Mouse (Mus musculus) embryonic facial prominence, embryonic 14.5 days (tissue): Measurements from ENCODE around the gene Copz1. TPM values are rescaled to one million over a fixed set of nuclear protein-coding genes. Genes with fewer than 3 reads are reported as not detected.
A peak's percentile ranks its signal among the peaks of the same experiment; 100 is the strongest.

Experiments
- ATAC-seq: fragments of 200-750 bp; cut with Nextera tagmentation; 2 replicates; pipeline ENCODE4 v1.8.0; 2017; ENCODE audit warnings: low read depth, moderate number of reproducible peaks, moderate TSS enrichment
- DNase-seq: peaks from one replicate; pipeline ENCODE4 v3.0.0-alpha.2; 2015; ENCODE audit warnings: low spot score
- H3K27ac ChIP-seq: fragments of 300-500 bp; sonication (generic); replicated peaks from 2 replicates; pipeline ENCODE4 v1.5.1; 2014; ENCODE audit warnings: low read depth, mild to moderate bottlenecking, low read length, moderate library complexity
- H3K27me3 ChIP-seq: fragments of 300-500 bp; sonication (generic); replicated peaks from 2 replicates; pipeline ENCODE4 v1.6.1; 2014; ENCODE audit warnings: low read length; ENCODE audit not compliant: control insufficient read depth, insufficient read depth
- H3K36me3 ChIP-seq: fragments of 300-500 bp; sonication (generic); 2 replicates; pipeline ENCODE4 v1.6.1; 2014; ENCODE audit warnings: low read length, mixed read lengths; ENCODE audit not compliant: control insufficient read depth, insufficient read depth
- H3K4me1 ChIP-seq: fragments of 300-500 bp; sonication (generic); 2 replicates; pipeline ENCODE4 v1.6.1; 2014; ENCODE audit warnings: antibody characterized with exemption, low read length; ENCODE audit not compliant: control insufficient read depth, insufficient read depth
- H3K4me2 ChIP-seq: fragments of 300-500 bp; sonication (generic); 2 replicates; pipeline ENCODE4 v1.6.1; 2014; ENCODE audit warnings: low read depth, mild to moderate bottlenecking, low read length, moderate library complexity, mixed read lengths
- H3K4me3 ChIP-seq: fragments of 300-500 bp; sonication (generic); 2 replicates; pipeline ENCODE4 v1.5.1; 2014; ENCODE audit warnings: low read depth, mild to moderate bottlenecking, low read length
- H3K9ac ChIP-seq: fragments of 300-500 bp; sonication (generic); 2 replicates; pipeline ENCODE4 v1.6.1; 2014; ENCODE audit warnings: low read depth, mild to moderate bottlenecking, low read length, moderate library complexity, mixed read lengths
- H3K9me3 ChIP-seq: fragments of 300-500 bp; sonication (generic); 2 replicates; pipeline ENCODE4 v1.6.1; 2016; ENCODE audit warnings: low read length; ENCODE audit not compliant: control insufficient read depth
- WGBS: fragments of 180-500 bp; shearing (Covaris S2); extraction: QIAGEN DNeasy Blood & Tissue Kit; methylation state at CpG from one replicate; pipeline ENCODE4 v1.1.7; 2014; 5-methylcytosine and 5-hydroxymethylcytosine counted together
- polyA plus RNA-seq: library from polyadenylated mRNA; unstranded; fragments of >200 nt; fragmentation: Nextera tagmentation; extraction: Ambion mirVana; gene quantifications from 2 replicates; pipeline ENCODE4 v1.2.1, GENCODE M21; 2014

Gene Copz1
- polyA plus RNA-seq, 1 experiment from 2014 or later, result 274 TPM

DNA sequence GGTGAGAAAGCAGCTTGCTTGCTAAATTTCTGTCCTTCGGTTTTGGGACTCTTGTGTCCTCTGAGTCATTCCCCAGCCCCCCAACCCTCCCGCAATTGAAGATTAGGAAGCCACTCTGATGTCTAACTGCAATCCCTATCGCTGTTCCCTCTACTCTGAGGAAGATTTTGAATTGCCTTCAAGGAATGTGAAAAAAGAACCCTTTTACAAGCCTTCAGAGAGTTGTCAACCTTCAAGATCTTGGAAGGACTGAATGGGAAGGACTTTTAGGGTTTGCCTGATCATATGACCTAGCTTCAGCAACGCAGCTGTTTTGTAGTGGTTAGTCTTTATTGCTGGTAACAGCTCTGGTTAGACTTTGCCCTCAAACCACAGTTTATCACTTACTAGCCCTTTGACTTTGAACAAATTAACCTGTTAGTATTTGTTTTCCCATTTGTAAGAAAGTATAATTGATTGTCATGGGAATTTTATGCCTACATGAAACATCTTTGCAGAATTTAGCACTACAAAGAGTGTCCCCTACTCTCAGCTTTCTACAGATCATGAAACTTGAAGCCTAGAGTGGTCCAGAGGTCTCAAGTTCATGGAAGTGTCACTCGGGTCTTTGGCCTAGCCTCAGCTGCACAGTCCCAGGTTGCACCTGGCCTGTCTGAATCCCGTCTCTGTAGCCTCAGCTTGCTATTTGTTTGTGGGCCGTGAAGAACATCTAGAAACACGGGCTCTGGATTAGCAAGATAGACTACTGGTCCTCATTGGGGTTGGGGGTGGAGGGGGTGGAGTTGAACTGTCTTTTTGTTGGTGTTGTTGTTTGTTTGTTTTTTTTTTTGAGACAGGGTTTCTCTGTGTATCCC, 33.5 kb downstream of the Copz1 start:
- no peak for ATAC-seq
- Histone ChIP-seq H3K9me3 (no peaks in the 10 kb centered on the region), H3K4me2 (peak overlapping the region; percentile 69), H3K4me3 (peak overlapping the region; percentile 51), H3K4me1 (peaks cover 44% of the 10 kb centered on the region), H3K36me3 (no peaks in the 10 kb centered on the region), H3K27ac (peak overlapping the region; percentile 94), H3K9ac (peak overlapping the region; percentile 71), H3K27me3 (no peaks in the 10 kb centered on the region)
- WGBS, result 22% methylated on average over 8 of the region's 8 CpGs
- no peak for DNase-seq

DNA sequence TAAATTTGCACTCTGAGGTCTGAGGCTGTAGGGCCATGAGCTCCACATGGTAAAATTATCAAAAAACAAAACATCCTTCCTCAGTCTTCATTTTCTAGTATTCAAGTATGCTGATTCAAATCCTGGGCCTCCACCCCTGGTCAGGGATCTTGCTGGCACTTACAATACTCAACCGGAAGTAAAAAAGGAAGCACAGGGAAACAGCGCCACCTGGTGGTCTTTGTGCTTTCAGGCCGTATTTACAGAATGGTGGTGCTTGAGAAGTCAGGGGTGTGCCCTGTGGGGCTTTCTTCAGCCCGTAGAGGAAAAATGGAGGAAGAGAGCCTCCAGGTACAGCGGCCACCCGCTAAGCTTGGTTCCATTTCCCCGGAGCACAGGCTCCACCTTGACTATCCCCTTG, 34.6 kb downstream of the Copz1 start:
- Histone ChIP-seq H3K27ac (peak overlapping the region; percentile 65), H3K9me3 (no peaks in the 10 kb centered on the region), H3K4me1 (peaks cover 33% of the 10 kb centered on the region), H3K4me3 (no peak overlapping the region), H3K9ac (no peak overlapping the region), H3K4me2 (no peak overlapping the region), H3K27me3 (no peaks in the 10 kb centered on the region), H3K36me3 (no peaks in the 10 kb centered on the region)
- peak; percentile 93 for DNase-seq
- no peak for ATAC-seq
- WGBS, result 0% methylated on average over 7 of the region's 7 CpGs

DNA sequence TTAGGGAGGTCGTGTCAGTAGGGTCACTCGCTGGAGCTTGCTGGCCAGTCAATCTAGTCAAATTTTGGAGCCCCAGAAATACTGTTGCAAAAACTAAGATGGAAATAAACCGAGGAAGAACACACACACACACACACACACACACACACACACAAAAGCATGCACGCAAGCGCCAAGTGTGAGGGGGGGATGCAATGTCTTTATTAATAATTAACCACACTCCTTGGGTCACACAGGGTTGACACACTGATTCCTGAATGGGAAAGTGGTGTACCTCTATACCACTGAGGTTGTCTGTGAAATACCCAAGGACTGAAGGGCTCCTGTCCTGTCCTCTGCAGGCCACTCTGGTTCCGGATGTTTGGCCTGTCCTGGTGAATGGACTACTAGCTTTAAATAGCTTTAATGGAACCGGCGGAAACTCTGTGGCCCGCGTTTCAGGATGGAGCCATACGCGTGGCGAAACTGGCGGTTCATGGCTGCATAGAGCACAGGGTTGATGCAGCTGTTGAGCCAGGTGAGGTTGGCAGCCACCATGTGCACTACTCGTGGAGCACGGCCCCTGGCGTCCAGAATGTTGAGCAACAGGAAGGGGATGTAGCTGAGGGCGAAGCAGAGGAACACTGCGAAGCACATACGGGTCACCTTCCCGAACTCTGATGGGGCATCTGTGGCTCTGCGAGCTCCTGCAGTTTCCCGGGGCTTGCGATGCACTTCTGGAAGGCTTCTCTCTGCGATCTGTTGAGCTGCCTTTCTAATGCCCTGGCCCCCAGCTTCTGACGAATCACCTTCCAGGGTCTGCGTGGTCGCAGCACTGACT, 35.8 kb downstream of the Copz1 start:
- Histone ChIP-seq H3K9me3 (no peaks in the 10 kb centered on the region), H3K27ac (no peak overlapping the region), H3K4me3 (no peak overlapping the region), H3K4me2 (peak overlapping the region; percentile 13; the same call in 1 of the 2 replicates), H3K36me3 (no peaks in the 10 kb centered on the region), H3K27me3 (no peaks in the 10 kb centered on the region), H3K9ac (0 out of 2 replicates have a peak overlapping the region, but pooled peaks have one; percentile 34), H3K4me1 (peaks cover 22% of the 10 kb centered on the region)
- DNase-seq (no peak), ATAC-seq (no peak)
- WGBS, result 46% methylated on average over 28 of the region's 28 CpGs

DNA sequence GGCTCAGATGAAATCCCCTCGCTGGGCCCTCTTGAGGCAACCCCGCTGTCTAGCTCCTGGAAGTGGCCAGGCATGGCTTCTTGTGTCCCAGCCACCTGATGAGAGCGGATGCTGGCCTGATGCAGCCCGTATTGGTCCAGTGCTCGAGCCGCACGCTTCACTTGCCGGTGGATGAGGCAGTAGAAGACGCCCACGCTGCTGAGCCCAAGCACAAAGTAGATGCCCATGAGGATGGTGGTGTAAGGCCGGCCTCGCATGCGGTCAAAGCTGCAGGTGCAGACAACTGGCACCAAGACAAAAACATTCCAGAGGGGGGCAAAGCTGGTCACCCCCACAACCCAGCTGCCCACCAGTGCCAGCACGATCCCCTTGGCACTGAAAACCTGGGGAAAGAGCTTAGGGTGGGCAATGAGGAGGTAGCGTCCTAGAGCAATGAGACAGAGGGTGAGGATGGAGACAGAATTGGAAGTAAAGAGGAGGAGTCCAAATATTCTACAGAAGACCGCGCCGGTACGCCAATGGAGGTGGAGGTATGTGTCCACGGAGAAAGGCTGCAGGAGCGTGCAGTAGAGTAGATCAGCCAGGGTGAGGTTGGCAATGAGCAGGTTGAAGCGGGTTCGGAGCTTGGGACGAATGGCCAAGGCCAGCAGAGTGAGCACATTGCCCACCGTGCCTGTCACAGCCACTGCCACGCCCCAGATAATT, 36.5 kb downstream of the Copz1 start:
- H3K9ac ChIP-seq, result 0 out of 2 replicates have a peak overlapping the region, but pooled peaks have one; percentile 34
- peaks cover 16% of the 10 kb centered on the region for H3K4me1 ChIP-seq
- DNase-seq, result no peak
- H3K9me3 ChIP-seq, result no peaks in the 10 kb centered on the region
- no peak overlapping the region for H3K4me3 ChIP-seq
- H3K27ac ChIP-seq, result no peak overlapping the region
- H3K4me2 ChIP-seq, result peak overlapping the region; percentile 13; the same call in 1 of the 2 replicates
- 64% methylated on average over 26 of the region's 26 CpGs for WGBS
- H3K36me3 ChIP-seq, result no peaks in the 10 kb centered on the region
- no peak for ATAC-seq
- H3K27me3 ChIP-seq, result no peaks in the 10 kb centered on the region

DNA sequence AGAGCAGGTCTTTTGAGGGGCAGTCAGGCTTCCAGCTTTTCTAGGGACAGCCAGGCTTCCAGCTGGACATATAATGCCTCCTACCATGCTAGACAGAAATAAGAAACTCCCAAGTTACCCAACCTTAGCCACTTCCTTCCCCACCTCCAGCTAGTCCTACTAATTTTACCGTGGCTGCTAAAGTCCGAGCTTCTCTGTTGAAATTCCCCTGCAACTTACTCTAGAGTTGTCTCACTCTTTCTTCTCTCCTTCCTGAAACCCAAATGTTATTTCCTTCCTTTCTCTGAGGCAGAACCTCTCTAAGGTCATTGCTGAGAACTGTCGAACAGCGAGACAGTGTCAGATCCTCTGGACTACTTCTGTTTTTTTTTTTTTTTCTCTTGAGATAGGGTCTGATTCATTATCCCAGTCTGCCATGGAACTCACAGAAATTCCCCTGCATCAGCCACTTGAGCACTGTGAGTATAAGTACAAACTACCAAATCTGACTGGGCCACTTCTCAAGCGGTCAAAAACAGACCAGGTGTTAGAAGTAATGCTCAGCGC, 37.9 kb downstream of the Copz1 start, which contains the start of gene Gpr84:
TSS of gene Gpr84 (minus strand) at position 248 of the 546 bp plus-strand sequence.
- Histone ChIP-seq H3K9ac (no peak within 1 kb of the TSS), H3K4me1 (peaks cover 11% of the 10 kb centered on the region; the same call in 1 of the 2 replicates), H3K4me2 (no peak within 1 kb of the TSS), H3K27ac (no peak within 1 kb of the TSS), H3K36me3 (0 out of 2 replicates have a peak, but pooled peaks cover under 1% of the 10 kb centered on the region), H3K4me3 (no peak within 1 kb of the TSS), H3K27me3 (no peaks in the 10 kb centered on the region), H3K9me3 (no peaks in the 10 kb centered on the region)
- DNase-seq (no peak), ATAC-seq (no peak)
- WGBS, result 48% methylated on average over 6 of the region's 6 CpGs

DNA sequence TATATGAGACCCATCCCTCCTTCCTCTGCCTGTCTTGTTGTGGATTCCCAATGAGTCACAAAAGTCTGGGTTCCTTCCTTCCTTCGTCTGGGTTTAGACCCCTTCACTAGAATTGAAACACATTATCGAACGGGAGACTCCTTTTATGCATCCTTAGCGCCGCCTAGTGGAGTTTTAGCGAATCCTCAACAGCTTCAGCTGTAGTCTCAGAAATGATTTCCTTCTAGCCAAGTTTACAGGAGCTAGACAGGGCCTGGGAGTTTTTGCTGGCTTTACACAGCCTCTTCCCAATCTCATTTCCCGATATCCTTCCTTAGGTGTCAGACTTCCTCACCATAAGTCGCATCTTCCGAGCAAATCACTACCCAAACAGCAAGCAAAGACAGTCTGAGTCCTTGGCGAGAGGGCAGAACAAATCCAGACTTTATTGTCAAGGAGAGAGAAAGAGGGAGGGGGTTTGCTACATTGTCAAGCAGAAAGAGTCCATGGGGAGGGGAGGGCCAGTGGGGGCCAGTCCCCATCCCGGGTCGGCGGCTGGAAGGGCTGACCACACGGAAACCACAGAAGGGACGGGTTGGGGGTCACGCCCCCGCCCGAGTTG, 41.1 kb downstream of the Copz1 start:
- Histone ChIP-seq H3K4me1 (peaks cover 10% of the 10 kb centered on the region; the same call in 1 of the 2 replicates), H3K9ac (no peak overlapping the region), H3K27ac (no peak overlapping the region), H3K4me2 (no peak overlapping the region; the same call in 1 of the 2 replicates), H3K9me3 (no peaks in the 10 kb centered on the region), H3K4me3 (no peak overlapping the region), H3K36me3 (peaks cover 29% of the 10 kb centered on the region), H3K27me3 (no peaks in the 10 kb centered on the region)
- 21% methylated on average over 18 of the region's 18 CpGs for WGBS
- ATAC-seq (no peak), DNase-seq (peak; percentile 89)

DNA sequence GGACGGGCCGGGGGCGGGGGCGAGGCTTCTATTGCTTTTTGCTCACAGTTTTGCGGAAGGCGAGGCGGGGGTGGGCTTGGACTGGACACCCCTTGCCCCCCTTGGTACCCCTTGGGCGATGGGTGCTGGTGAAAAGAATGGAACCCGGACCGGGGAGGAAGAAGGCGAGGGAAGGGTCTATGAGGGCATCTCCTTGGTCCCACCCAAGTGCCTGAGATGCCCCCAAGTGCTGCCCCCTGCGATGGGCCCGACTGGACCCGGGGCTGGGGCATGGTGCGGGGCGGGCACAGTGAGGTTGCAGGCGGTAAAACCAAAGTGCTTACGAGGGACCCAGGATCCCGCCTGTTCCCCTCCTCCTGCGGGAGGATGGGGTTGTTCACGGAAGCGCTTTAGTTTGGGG, 41.7 kb downstream of the Copz1 start:
- H3K9ac ChIP-seq, result peak overlapping the region; percentile 43; the same call in 1 of the 2 replicates
- no peaks in the 10 kb centered on the region for H3K9me3 ChIP-seq
- no peak for DNase-seq
- H3K4me1 ChIP-seq, result peaks cover 10% of the 10 kb centered on the region; the same call in 1 of the 2 replicates
- 64% methylated on average over 15 of the region's 22 CpGs for WGBS
- no peaks in the 10 kb centered on the region for H3K27me3 ChIP-seq
- H3K4me3 ChIP-seq, result peak overlapping the region; percentile 17
- peaks cover 34% of the 10 kb centered on the region for H3K36me3 ChIP-seq
- no peak for ATAC-seq
- peak overlapping the region; percentile 50 for H3K4me2 ChIP-seq
- H3K27ac ChIP-seq, result no peak overlapping the region
